Mouse (Mus musculus): ENCODE results near the gene Sspo. TPM values are rescaled to one million over a fixed set of nuclear protein-coding genes. Genes with fewer than 3 reads are reported as not detected.
"Not testable (repeated sequence)": the region's sequence is repeated elsewhere in the genome, so short reads cannot be mapped to it uniquely, and the experiment has no call there.

Sspo gene
- total RNA-seq, 2 experiments from 2014 or later = 0.21 to 0.58 TPM

GRCm38 (mm10) chr6:48482501-48482900 lies 34.5 kb downstream of the Sspo start:
- DNase-seq (ENCODE audit: low spot score in 2 of 2) = no peak

- no peak for DNase-seq (ENCODE audit: low spot score in 2 of 2)
Observed at GRCm38 (mm10) chr6:48487747-48488725, 40.0 kb downstream of the Sspo start.

- no peak for DNase-seq (ENCODE audit: low spot score in 2 of 2)
Observed at GRCm38 (mm10) chr6:48489741-48490140, 41.7 kb downstream of the Sspo start.

- no peak for DNase-seq (ENCODE audit: low spot score in 2 of 2)
Observed at GRCm38 (mm10) chr6:48491361-48491760, 43.3 kb downstream of the Sspo start.

- no peak for DNase-seq (ENCODE audit: low spot score in 2 of 2)
Observed at GRCm38 (mm10) chr6:48493136-48493730, 45.2 kb downstream of the Sspo start.

GRCm38 (mm10) chr6:48497521-48497920 lies 49.5 kb downstream of the Sspo start:
- DNase-seq (ENCODE audit: low spot score in 2 of 2) = no peak

- no peak for DNase-seq (ENCODE audit: low spot score in 2 of 2)
Observed at GRCm38 (mm10) chr6:48503847-48504240, 55.8 kb downstream of the Sspo start.

- DNase-seq (ENCODE audit: low spot score in 2 of 2) = peak; percentile 65 to 76
Observed at GRCm38 (mm10) chr6:48504241-48504854, 56.3 kb downstream of the Sspo start.

GRCm38 (mm10) chr6:48508087-48508486 lies 60.1 kb downstream of the Sspo start:
- no peak for DNase-seq (ENCODE audit: low spot score in 2 of 2)

GRCm38 (mm10) chr6:48510426-48510825 lies 62.4 kb downstream of the Sspo start:
- DNase-seq (ENCODE audit: low spot score in 2 of 2) = no peak

GRCm38 (mm10) chr6:48511861-48512260 lies 63.8 kb downstream of the Sspo start:
- DNase-seq (ENCODE audit: low spot score in 2 of 2) = no peak

- DNase-seq (ENCODE audit: low spot score in 2 of 2) = not testable (repeated sequence)
Observed at GRCm38 (mm10) chr6:48524882-48525281, 76.9 kb downstream of the Sspo start.

GRCm38 (mm10) chr6:48527901-48528300 lies 79.9 kb downstream of the Sspo start:
- no peak for DNase-seq (ENCODE audit: low spot score in 2 of 2)

- DNase-seq (ENCODE audit: low spot score in 2 of 2) = no peak
Observed at GRCm38 (mm10) chr6:48529261-48529660, 81.2 kb downstream of the Sspo start.

- DNase-seq (ENCODE audit: low spot score in 2 of 2) = no peak
Observed at GRCm38 (mm10) chr6:48529871-48530440, 81.9 kb downstream of the Sspo start.

GRCm38 (mm10) chr6:48530862-48531261 lies 82.8 kb downstream of the Sspo start:
- DNase-seq (ENCODE audit: low spot score in 2 of 2) = no peak

- DNase-seq (ENCODE audit: low spot score in 2 of 2) = no peak
Observed at GRCm38 (mm10) chr6:48533475-48533874, 85.4 kb downstream of the Sspo start.

GRCm38 (mm10) chr6:48534913-48535312 lies 86.9 kb downstream of the Sspo start:
- DNase-seq (ENCODE audit: low spot score in 2 of 2) = no peak

- no peak for DNase-seq (ENCODE audit: low spot score in 2 of 2)
Observed at GRCm38 (mm10) chr6:48536091-48536490, 88.1 kb downstream of the Sspo start.

- peak; percentile 87 to 93 for DNase-seq (ENCODE audit: low spot score in 2 of 2)
Observed at GRCm38 (mm10) chr6:48537105-48537954, 89.3 kb downstream of the Sspo start, which contains the start of gene Atp6v0e2. TSS of gene Atp6v0e2 (plus strand) at chr6:48537615.
